Mouse (Mus musculus) MEL-GATA-1-ER (cell line): Measurements from ENCODE around the gene Tmem259.
"Not testable (repeated sequence)": the region's sequence is repeated elsewhere in the genome, so short reads cannot be mapped to it uniquely, and the experiment has no call there.

Source experiments
- DNase-seq: peaks from one replicate; pipeline ENCODE4 v3.0.0-alpha.2; 2012; ENCODE audit warnings: low read depth; ENCODE audit errors: extremely low read depth

Tmem259 gene

GRCm38 (mm10) chr10:79965325-79965724, 18.8 kb downstream of the Tmem259 start:
- DNase-seq, result no peak

GRCm38 (mm10) chr10:79964727-79965126, 19.4 kb downstream of the Tmem259 start:
- no peak for DNase-seq

- no peak for DNase-seq
Measured at GRCm38 (mm10) chr10:79960671-79961294, 23.3 kb downstream of the Tmem259 start.

- DNase-seq, result peak; percentile 98
Measured at GRCm38 (mm10) chr10:79959847-79960601, 24.1 kb downstream of the Tmem259 start, which contains the start of gene Wdr18. Gene Wdr18 (plus strand): TSS chr10:79960152.

- not testable (repeated sequence) for DNase-seq
Measured at GRCm38 (mm10) chr10:79959412-79959811, 24.7 kb downstream of the Tmem259 start.

GRCm38 (mm10) chr10:79958140-79958816, 25.9 kb downstream of the Tmem259 start:
- peak; percentile 41 for DNase-seq

GRCm38 (mm10) chr10:79956643-79957154, 27.4 kb downstream of the Tmem259 start:
- DNase-seq, result no peak

GRCm38 (mm10) chr10:79955691-79956090, 28.4 kb downstream of the Tmem259 start:
- no peak for DNase-seq

GRCm38 (mm10) chr10:79953946-79954345, 30.2 kb downstream of the Tmem259 start:
- no peak for DNase-seq

- no peak for DNase-seq
Measured at GRCm38 (mm10) chr10:79950661-79951060, 33.5 kb downstream of the Tmem259 start.

GRCm38 (mm10) chr10:79949873-79950272, 34.3 kb downstream of the Tmem259 start:
- DNase-seq, result no peak

GRCm38 (mm10) chr10:79947502-79947901, 36.6 kb downstream of the Tmem259 start:
- no peak for DNase-seq

GRCm38 (mm10) chr10:79946752-79947322, 37.3 kb downstream of the Tmem259 start:
- DNase-seq, result no peak

- DNase-seq, result no peak
Measured at GRCm38 (mm10) chr10:79945507-79946234, 38.5 kb downstream of the Tmem259 start.

- DNase-seq, result no peak
Measured at GRCm38 (mm10) chr10:79943471-79943901, 40.6 kb downstream of the Tmem259 start.

- no peak for DNase-seq
Measured at GRCm38 (mm10) chr10:79942988-79943387, 41.1 kb downstream of the Tmem259 start.

- no peak for DNase-seq
Measured at GRCm38 (mm10) chr10:79940749-79941148, 43.4 kb downstream of the Tmem259 start.

- DNase-seq, result no peak
Measured at GRCm38 (mm10) chr10:79937775-79938526, 46.2 kb downstream of the Tmem259 start.

GRCm38 (mm10) chr10:79936911-79937441, 47.2 kb downstream of the Tmem259 start:
- DNase-seq, result no peak
